Mouse (Mus musculus) testis, postnatal 10 days (tissue): ENCODE results near the gene Agl.

ENCODE experiments used
- DNase-seq: peaks from one replicate; pipeline ENCODE4 v3.0.0; 2021; ENCODE audit warnings: low spot score

Gene Agl

GRCm38 (mm10) chr3:116807811-116808506 lies at the start of gene Agl:
Gene Agl (minus strand): TSS chr3:116808166.
- peak; percentile 98 for DNase-seq

GRCm38 (mm10) chr3:116857611-116858010 lies 49.6 kb upstream of the Agl start:
- no peak for DNase-seq

- no peak for DNase-seq
Measured at GRCm38 (mm10) chr3:116852421-116852820, 44.5 kb upstream of the Agl start.

GRCm38 (mm10) chr3:116850376-116850775 lies 42.4 kb upstream of the Agl start:
- no peak for DNase-seq

DNA sequence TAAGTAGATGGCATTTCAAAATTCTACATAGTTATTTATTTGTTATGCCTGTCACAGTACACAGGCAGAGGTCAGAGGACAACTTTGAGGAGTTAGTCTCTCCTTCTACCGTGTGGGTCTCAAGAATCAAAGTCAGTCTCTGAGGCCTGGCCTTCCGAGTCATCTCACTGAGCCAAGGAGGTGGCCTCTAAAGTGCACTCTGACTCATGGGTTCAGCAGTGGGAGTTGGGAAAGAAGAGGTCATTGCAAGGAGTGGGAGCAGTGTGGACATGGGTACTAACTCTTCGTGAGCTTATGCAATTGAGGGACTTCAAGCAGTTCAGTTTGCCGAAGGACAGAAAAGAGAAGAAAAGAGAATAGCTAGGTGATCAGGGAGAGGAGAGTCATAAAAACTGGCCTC lies 41.0 kb upstream of the Agl start:
- DNase-seq = no peak

DNA sequence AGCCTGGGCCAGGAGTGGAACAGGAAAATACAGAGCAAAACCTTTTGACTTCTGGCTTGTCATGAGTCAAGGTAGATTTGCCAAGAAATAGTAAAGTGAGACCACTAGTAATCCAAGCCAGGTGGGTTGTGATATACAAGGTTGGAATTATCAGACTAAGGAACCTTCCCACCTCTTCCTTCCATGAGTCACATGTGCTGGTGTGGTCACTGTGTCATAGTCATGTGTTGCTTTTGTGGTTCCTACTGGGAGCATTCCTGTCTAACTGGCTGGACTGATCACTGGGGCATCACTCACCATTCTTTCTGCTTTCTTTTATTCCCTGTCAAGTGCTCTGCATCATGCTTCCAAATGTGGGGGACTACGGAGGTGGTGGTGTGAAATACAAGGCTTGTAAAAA lies 40.1 kb upstream of the Agl start:
- DNase-seq = no peak

- DNase-seq = no peak
Measured at GRCm38 (mm10) chr3:116846084-116846483, 38.1 kb upstream of the Agl start.

DNA sequence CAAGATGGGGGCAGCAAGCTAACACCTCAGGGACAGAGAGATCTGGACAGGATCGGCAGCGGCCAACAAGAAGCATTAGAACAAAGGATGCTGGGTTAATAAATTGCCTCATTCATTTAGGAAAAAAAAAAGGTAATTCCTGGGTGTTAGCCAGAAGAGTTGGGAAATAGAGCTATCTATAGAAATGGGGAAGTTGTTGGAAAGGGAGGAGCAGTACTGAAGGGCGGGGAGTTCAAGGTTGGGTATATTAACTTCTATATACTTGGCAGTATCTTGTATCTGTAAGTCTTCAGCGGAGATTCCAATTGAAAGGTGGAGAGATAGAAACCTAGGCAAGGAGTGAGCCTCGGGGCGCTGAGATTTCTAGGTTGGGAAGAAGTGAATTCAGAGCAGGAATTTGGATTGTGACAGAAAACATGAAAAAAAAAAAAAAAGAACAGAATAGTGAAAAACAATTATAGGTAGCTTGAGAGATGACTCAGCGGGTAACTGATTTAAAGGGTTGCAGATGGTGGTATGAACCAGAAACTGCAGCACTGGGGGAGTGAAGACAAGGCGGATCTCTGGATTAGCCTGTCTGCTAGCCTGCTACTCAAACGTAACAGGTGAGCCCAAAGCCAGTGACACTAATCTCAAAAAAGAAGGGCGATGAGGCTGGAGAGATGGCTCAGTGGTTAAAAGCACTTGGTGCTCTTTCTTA lies 37.1 kb upstream of the Agl start:
- peak; percentile 27 for DNase-seq

DNA sequence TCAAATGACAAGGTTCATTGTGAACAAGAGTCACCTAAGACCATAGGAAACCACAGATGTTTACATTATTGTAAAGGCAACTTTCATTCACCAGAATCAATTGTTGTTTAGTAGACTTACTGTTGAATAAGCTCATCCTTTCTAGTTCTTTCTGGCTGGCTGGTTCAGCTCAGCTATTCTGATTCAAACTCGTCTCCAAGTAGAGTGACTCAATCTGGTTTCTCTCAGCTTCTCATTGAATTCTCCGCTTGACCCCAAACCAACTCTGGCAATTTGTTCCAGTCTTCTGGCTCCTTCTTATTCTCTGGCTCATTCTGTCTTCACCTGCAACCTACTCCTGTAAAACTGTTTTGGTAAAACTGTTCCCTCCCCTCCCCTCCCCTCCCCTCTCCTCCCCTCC lies 33.3 kb upstream of the Agl start:
- DNase-seq = no peak

DNA sequence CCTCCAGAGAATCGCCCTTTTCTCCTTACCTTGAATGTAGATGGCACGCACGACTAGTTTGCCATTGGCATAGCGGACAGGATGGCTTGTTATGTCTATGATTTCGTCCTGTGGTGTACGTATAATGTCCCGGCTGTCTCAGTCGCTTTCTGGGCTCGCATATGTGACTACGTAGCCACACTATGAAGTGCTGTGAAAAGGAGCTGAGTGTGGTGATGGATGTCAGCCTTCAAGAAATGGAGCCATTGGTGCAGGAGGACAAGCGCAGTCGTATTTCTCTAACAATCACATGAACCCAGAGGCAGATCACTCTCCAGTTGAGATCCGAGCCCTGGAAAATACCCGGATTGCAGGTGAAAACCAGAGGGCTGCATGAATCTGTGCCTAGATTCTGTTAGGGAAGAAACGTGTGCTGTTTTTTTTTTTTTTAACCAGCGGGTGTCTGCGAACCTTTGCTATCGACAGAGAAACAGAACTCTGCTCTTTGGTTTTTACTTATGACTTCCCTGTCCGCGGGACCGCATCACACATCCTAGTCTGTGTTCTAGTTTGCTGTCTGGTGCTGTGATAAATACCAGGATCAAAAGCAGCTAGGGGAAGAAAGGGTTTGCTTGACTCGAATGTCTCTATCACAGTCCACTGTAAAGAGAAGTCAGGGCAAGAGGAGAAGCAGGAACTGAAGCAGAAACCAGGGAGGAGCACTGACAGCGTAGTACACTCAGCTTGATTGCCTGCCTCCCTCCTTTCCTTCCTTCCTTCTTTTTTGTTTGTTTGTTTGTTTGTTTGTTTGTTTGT lies 28.9 kb upstream of the Agl start:
- DNase-seq = no peak

- peak; percentile 90 for DNase-seq
Measured at GRCm38 (mm10) chr3:116835770-116836680, 28.1 kb upstream of the Agl start.

DNA sequence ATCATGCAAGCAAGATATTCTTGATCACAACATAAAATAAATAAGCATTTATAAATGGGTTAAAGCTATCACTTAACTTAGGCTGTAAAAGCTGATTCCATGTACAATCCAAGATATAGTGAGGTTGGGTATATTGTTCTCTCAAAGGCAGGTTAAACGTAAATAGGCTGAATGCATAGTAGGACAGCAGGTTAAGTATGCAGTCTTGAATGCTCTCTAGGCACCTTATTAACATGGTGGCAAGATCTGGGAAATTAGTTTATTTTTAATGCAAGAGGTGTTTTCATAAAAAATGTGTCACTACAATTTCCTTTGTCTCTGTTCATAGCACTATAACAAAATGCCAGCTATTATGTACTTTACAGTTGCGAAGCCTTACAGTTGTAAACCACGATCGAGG lies 27.4 kb upstream of the Agl start:
- no peak for DNase-seq

- DNase-seq = no peak
Measured at GRCm38 (mm10) chr3:116834241-116834640, 26.3 kb upstream of the Agl start.

- no peak for DNase-seq
Measured at GRCm38 (mm10) chr3:116833491-116833890, 25.5 kb upstream of the Agl start.

DNA sequence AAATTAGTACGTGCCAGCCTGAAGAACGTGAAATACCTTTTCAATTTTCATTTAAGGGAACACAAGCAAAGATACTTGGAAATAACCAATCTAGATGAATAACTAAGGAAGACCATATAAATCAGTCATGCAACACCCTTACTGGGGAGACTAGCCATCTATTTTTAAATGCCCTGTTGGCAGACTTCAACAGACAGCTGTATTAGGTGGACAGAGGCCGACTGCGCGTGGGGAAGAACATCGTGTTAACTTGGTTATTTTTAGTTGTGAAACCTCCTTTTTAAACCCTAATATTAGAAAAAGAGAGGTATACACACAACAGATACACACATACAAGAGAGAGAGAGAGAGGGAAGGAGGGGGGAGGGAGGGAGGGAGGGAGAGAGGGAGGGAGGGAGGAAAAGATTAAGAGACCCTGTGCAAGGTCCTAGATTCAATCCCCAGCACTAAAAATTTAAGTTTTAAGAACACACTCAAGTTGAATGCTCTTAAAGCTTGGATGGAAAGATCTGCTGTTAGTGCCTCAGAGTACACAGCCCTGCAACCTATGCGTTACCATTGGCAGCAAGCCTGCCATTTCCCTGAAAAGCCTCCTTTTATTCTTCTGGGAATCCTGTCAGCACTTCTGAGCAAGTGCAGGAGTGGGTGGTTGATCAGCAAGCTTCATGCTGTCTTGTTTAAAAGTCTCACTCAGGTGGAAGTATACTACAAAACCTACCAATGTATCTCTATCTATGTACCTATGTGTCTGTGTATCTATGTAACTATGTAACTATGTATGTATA lies 24.8 kb upstream of the Agl start:
- no peak for DNase-seq

DNA sequence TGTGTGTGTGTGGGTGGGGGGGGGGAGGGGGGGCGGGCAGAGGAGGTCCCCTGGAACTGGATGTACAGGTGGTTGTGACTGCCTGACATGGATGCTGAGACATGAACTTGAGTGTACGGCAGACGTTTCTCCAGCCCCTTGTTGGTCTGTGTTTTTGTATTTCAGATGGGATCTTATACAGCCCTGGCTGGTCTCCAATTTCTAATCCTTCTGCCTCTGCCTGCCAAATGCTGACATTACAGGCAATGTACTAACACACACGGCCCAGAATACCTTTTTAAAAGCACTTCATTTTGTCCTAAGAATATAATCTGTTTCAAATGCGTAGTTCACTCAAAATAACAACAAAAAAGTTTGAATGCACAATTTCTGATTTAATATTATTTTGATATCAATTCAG lies 23.4 kb upstream of the Agl start:
- DNase-seq = no peak

DNA sequence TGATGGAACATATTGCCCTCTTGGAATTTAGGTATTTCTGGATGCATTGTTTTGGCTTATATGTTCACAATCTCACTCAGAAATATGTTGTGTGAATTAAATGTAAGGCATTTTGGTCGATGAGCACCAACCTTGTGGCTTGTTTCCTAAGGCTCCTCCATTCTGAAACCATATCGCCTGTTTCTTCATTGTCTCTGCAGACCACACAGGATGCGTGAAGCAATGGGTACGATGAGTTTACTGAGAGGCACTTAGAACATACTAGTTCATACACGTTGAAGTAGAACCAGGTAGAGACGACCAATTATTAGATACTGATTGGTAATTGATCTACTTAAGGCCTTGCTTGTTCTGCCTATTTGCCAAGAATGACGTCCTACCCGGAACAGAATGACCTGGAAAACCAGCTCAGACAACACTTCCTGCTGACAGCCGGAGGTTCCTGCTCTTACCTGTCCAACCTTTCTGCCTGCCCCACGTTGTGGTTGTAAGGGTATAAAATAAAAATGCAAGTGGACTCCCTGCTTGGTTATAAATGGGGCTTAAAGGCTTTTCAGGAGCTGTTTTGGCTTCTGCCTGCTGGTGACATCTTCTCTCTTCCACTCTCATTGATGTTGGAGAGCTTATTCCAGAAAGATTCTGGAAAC lies 21.4 kb upstream of the Agl start:
- no peak for DNase-seq

DNA sequence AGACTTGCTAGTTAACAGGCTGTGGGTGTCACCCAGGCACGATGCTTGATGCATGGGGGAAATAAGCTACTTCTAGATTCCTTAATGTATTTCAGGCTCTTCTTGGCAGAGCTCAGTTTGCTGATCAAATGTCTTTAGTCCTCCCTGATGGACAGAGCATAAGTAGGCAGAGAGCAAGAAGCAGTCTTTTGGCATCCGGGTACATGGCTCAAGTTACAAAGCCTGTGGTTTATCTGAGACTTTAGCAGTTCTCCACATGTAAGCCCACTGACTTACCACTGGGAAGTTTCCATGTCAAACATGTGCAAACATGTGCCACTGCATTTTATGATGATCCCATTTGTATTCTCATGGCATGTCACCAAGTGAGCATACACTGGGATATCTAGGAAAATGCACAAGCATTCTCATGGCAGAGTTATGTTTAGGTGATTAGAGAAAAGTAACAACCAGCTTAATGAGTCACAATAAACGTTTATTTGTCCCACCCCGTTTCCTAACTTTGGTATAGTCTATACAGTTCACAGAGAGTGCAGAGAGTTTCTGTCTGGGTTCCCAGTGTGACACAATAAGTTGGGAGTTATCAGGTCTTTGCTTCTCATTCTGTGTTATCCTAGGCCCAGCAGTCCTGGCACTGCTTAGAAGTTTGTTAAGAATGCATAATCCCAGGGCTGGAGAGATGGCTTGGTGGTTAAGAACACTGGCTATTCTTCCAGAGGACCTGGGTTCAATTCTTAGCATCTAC lies 18.7 kb upstream of the Agl start:
- no peak for DNase-seq

DNA sequence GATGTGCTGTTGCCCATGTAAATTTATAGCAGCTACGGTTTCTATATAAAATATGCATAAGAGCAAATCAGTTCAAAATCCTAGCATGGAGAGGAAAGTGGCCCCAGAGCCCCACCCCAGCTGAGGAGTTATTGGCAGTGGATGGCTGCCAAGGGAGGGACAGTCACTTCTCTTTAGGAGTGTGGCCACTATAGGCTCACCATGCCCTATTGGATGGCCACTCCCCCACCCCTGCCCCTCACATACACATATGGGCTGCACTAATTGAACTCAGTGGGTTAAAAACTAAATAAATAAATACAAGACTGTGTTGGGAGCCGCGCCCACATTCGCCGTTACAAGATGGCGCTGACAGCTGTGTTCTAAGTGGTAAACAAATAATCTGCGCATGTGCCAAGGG lies 9.3 kb upstream of the Agl start:
- no peak for DNase-seq

DNA sequence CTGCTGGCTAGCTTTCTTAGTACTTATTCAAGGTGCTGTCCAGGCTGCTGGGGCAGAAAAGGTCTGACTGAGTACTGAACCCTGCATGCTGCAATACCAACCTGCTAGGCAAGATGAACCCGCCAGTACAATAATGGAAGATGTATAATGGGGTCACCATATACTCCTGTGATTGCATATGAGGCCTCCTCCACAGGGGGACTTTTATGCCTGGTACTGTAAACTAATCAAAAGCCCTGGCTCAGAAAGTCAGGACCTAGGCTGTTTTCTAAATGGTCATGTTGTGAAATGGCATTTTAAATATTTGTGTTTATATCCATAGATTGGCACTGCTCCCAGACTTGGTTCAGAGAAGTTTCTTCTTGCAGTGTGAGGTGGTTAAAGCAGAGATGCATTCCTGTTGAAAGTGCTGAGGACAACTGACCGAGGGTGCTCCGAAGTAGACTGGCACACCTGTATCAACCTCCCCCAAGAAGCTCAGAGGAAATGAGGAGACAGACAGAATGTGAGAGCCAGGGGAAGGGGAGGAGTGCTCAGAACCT lies 8.8 kb upstream of the Agl start:
- no peak for DNase-seq
